Mouse (Mus musculus) heart, embryonic 12.5 days (tissue): ENCODE data around the gene Olfr1457. TPM values are rescaled to one million over a fixed set of nuclear protein-coding genes. Genes with fewer than 3 reads are reported as not detected.

Experiments used
- ATAC-seq: fragments of 200-750 bp; cut with Nextera tagmentation; 2 replicates; pipeline ENCODE4 v1.8.0; 2017; ENCODE audit warnings: moderate TSS enrichment, moderate library complexity; ENCODE audit not compliant: insufficient number of reproducible peaks, low FRiP score
- H3K27ac ChIP-seq: fragments of 300-500 bp; sonication (generic); 2 replicates; pipeline ENCODE4 v1.5.1; 2016; ENCODE audit warnings: mild to moderate bottlenecking, moderate library complexity; ENCODE audit not compliant: poor library complexity, severe bottlenecking
- H3K27me3 ChIP-seq: fragments of 300-500 bp; sonication (generic); replicated peaks from 2 replicates; pipeline ENCODE4 v1.6.1; 2016; ENCODE audit warnings: mild to moderate bottlenecking, moderate library complexity
- H3K36me3 ChIP-seq: fragments of 300-500 bp; sonication (generic); 2 replicates; pipeline ENCODE4 v1.6.1; 2016; ENCODE audit warnings: mild to moderate bottlenecking, moderate library complexity
- H3K4me1 ChIP-seq: fragments of 300-500 bp; sonication (generic); replicated peaks from 2 replicates; pipeline ENCODE4 v1.6.1; 2016; ENCODE audit warnings: mild to moderate bottlenecking
- H3K4me2 ChIP-seq: fragments of 300-500 bp; sonication (generic); 2 replicates; pipeline ENCODE4 v1.6.1; 2016; ENCODE audit warnings: mild to moderate bottlenecking, moderate library complexity
- H3K4me3 ChIP-seq: fragments of 300-500 bp; sonication (generic); 2 replicates; pipeline ENCODE4 v1.5.1; 2016; ENCODE audit warnings: mild to moderate bottlenecking
- H3K9ac ChIP-seq: fragments of 300-500 bp; sonication (generic); 2 replicates; pipeline ENCODE4 v1.6.1; 2016; ENCODE audit warnings: mild to moderate bottlenecking, moderate library complexity
- H3K9me3 ChIP-seq: fragments of 300-500 bp; sonication (generic); replicated peaks from 2 replicates; pipeline ENCODE4 v1.6.1; 2016; ENCODE audit warnings: mild to moderate bottlenecking, moderate library complexity
- WGBS: fragments of 180-500 bp; shearing (Covaris S2); methylation state at CpG from one replicate; pipeline ENCODE4 v1.1.7; 2016; 5-methylcytosine and 5-hydroxymethylcytosine counted together
- polyA plus RNA-seq: library from polyadenylated mRNA; unstranded; fragments of >200 nt; fragmentation: Nextera tagmentation; extraction: Ambion mirVana; gene quantifications from 2 replicates; pipeline ENCODE4 v1.2.1, GENCODE M21; 2016

Olfr1457 gene
- polyA plus RNA-seq = not detected in 2 replicates

GRCm38 (mm10) chr19:13097791-13098190 lies at the start of gene Olfr1457:
TSS of gene Olfr1457 (minus strand) at chr19:13097891.
- no peaks in the 10 kb centered on the region for H3K36me3 ChIP-seq
- no peak within 1 kb of the TSS for H3K4me3 ChIP-seq
- no peak within 1 kb of the TSS for H3K4me2 ChIP-seq
- no peak within 1 kb of the TSS for H3K9ac ChIP-seq
- no peaks in the 10 kb centered on the region for H3K4me1 ChIP-seq
- 65% methylated on average over 2 of the region's 2 CpGs for WGBS
- no peaks in the 10 kb centered on the region for H3K27me3 ChIP-seq
- no peak within 1 kb of the TSS for H3K27ac ChIP-seq
- ATAC-seq = no peak
- 0 out of 2 replicates have a peak, but pooled peaks cover 2% of the 10 kb centered on the region for H3K9me3 ChIP-seq

- 68% methylated on average over 3 of the region's 3 CpGs for WGBS
- Histone ChIP-seq H3K9ac (no peak within 1 kb of the TSS), H3K27me3 (no peaks in the 10 kb centered on the region), H3K4me2 (no peak within 1 kb of the TSS), H3K4me3 (no peak within 1 kb of the TSS), H3K4me1 (no peaks in the 10 kb centered on the region), H3K27ac (no peak within 1 kb of the TSS), H3K9me3 (peaks cover 10% of the 10 kb centered on the region), H3K36me3 (no peaks in the 10 kb centered on the region)
- ATAC-seq = no peak
Measured at GRCm38 (mm10) chr19:13106675-13107074, 9.0 kb upstream of the Olfr1457 start, which contains the start of gene Olfr1458. TSS of gene Olfr1458 (minus strand) at chr19:13106775.

GRCm38 (mm10) chr19:13093908-13094307 lies 3.8 kb downstream of the Olfr1457 start:
- WGBS = 88% methylated on average over 1 of the region's 1 CpGs
- ATAC-seq = no peak
- Histone ChIP-seq H3K27ac (no peak overlapping the region), H3K27me3 (no peaks in the 10 kb centered on the region), H3K9ac (no peak overlapping the region), H3K9me3 (peaks cover 14% of the 10 kb centered on the region; the same call in 1 of the 2 replicates), H3K36me3 (no peaks in the 10 kb centered on the region), H3K4me3 (no peak overlapping the region), H3K4me2 (no peak overlapping the region), H3K4me1 (no peaks in the 10 kb centered on the region)

GRCm38 (mm10) chr19:13060310-13060709 lies 37.4 kb downstream of the Olfr1457 start, which contains the start of gene Olfr1454:
TSS of gene Olfr1454 (plus strand) at chr19:13060610.
- Histone ChIP-seq H3K4me3 (no peak within 1 kb of the TSS), H3K36me3 (no peaks in the 10 kb centered on the region), H3K9me3 (peaks cover 17% of the 10 kb centered on the region), H3K9ac (no peak within 1 kb of the TSS), H3K27ac (no peak within 1 kb of the TSS), H3K4me2 (no peak within 1 kb of the TSS), H3K4me1 (no peaks in the 10 kb centered on the region), H3K27me3 (no peaks in the 10 kb centered on the region)
- ATAC-seq = no peak
- WGBS = 56% methylated on average over 2 of the region's 2 CpGs

Other genes starting within 250 kb of the Olfr1457 start
- not detected in 2 replicates for gene Olfr1444, start 240.6 kb downstream of the Olfr1457 start, polyA plus RNA-seq
- gene Olfr1445, start 214.0 kb downstream of the Olfr1457 start, polyA plus RNA-seq = not detected in 2 replicates
- gene Olfr1446, start 204.4 kb downstream of the Olfr1457 start, polyA plus RNA-seq = not detected in 2 replicates
- not detected in 2 replicates for gene Olfr1447, start 194.1 kb downstream of the Olfr1457 start, polyA plus RNA-seq
- not detected in 2 replicates for gene Olfr1448, start 173.5 kb downstream of the Olfr1457 start, polyA plus RNA-seq
- gene Olfr1449, start 167.1 kb downstream of the Olfr1457 start, polyA plus RNA-seq = not detected in 2 replicates
- not detected in 2 replicates for gene Olfr1450, start 147.6 kb downstream of the Olfr1457 start, polyA plus RNA-seq
- gene Olfr1451, start 102.9 kb downstream of the Olfr1457 start, polyA plus RNA-seq = not detected in 2 replicates
- not detected in 2 replicates for gene Olfr1453, start 69.6 kb downstream of the Olfr1457 start, polyA plus RNA-seq
- not detected in 2 replicates for gene Olfr1454, start 37.3 kb downstream of the Olfr1457 start, polyA plus RNA-seq
- gene Olfr1458, start 8.9 kb upstream of the Olfr1457 start, polyA plus RNA-seq = not detected in 2 replicates
- not detected in 2 replicates for gene Olfr1459, start 51.7 kb upstream of the Olfr1457 start, polyA plus RNA-seq
- not detected in 2 replicates for gene Olfr1461, start 65.1 kb upstream of the Olfr1457 start, polyA plus RNA-seq
- gene Olfr1462, start 87.8 kb upstream of the Olfr1457 start, polyA plus RNA-seq = not detected in 2 replicates
- not detected in 2 replicates for gene Olfr1463, start 133.4 kb upstream of the Olfr1457 start, polyA plus RNA-seq
- not detected in 2 replicates for gene Olfr1465, start 217.7 kb upstream of the Olfr1457 start, polyA plus RNA-seq
- not detected in 2 replicates for gene Olfr1466, start 241.0 kb upstream of the Olfr1457 start, polyA plus RNA-seq